ENCODE assay signal across 19 mouse cellular contexts in genomic region chr9:116206901-116207300, GRCm38 (mm10).
"Had no signal": no experiment of that assay in that cellular context is flagged by ENCODE, and none has a peak within 500 bp of the region (broad histone marks: within the 10 kb centered on the region; RNA-seq: fewer than 3 reads in every experiment).

No protein-coding gene starts in this region.

- ATAC-seq: liver, postnatal 0 days; lung, postnatal 0 days; midbrain, embryonic 13.5 days; midbrain, embryonic 15.5 days had no signal

- H3K36me3 ChIP-seq: lung, embryonic 15.5 days; midbrain, embryonic 13.5 days; midbrain, embryonic 15.5 days had no signal

- H3K9ac ChIP-seq: liver, postnatal 0 days; lung, embryonic 15.5 days; midbrain, embryonic 13.5 days; midbrain, embryonic 15.5 days had no signal

- DNase-seq: liver, postnatal 0 days; lung, adult 2 months; lung, postnatal 14 days; lung, postnatal 36 days; retina, postnatal 1 day; right cerebral cortex, adult 18-20 months; right cerebral cortex, postnatal 25 days; right cerebral cortex, postnatal 4 days; spleen, adult 18-20 months; thymus, adult 18-20 months; thymus, postnatal 14 days; thymus, postnatal 36 days had no signal

- H3K4me3 ChIP-seq: lung, embryonic 15.5 days; megakaryocyte, embryonic 14.5 days; midbrain, embryonic 13.5 days; midbrain, embryonic 15.5 days had no signal

- H3K9me3 ChIP-seq: lung, embryonic 15.5 days; midbrain, embryonic 13.5 days; midbrain, embryonic 15.5 days had no signal

- H3K27me3 ChIP-seq: lung, embryonic 15.5 days; megakaryocyte, embryonic 14.5 days; midbrain, embryonic 13.5 days; midbrain, embryonic 15.5 days had no signal

- H3K4me2 ChIP-seq: lung, embryonic 15.5 days; midbrain, embryonic 11.5 days; midbrain, embryonic 13.5 days; midbrain, embryonic 15.5 days had no signal

- H3K4me1 ChIP-seq: lung, embryonic 15.5 days; megakaryocyte, embryonic 14.5 days; midbrain, embryonic 13.5 days; midbrain, embryonic 15.5 days had no signal

- H3K27ac ChIP-seq: lung, embryonic 15.5 days; macrophage; midbrain, embryonic 13.5 days; midbrain, embryonic 15.5 days had no signal
